Mouse (Mus musculus) heart, embryonic 13.5 days (tissue): ENCODE results near the gene Ifrd2. TPM values are rescaled to one million over a fixed set of nuclear protein-coding genes. Genes with fewer than 3 reads are reported as not detected.

ENCODE experiments used
- ATAC-seq: fragments of 200-750 bp; cut with Nextera tagmentation; 2 replicates; pipeline ENCODE4 v1.8.0; 2017; ENCODE audit warnings: moderate TSS enrichment; ENCODE audit not compliant: insufficient number of reproducible peaks, low FRiP score, low TSS enrichment; ENCODE audit errors: extremely low read depth
- H3K27ac ChIP-seq: fragments of 300-500 bp; sonication (generic); replicated peaks from 2 replicates; pipeline ENCODE4 v1.5.1; 2015; ENCODE audit warnings: moderate library complexity, mild to moderate bottlenecking, inconsistent platforms
- H3K27me3 ChIP-seq: fragments of 300-500 bp; sonication (generic); replicated peaks from 2 replicates; pipeline ENCODE4 v1.6.1; 2015; ENCODE audit warnings: mild to moderate bottlenecking, inconsistent platforms
- H3K36me3 ChIP-seq: fragments of 300-500 bp; sonication (generic); 2 replicates; pipeline ENCODE4 v1.6.1; 2015; ENCODE audit warnings: mild to moderate bottlenecking, inconsistent platforms
- H3K4me1 ChIP-seq: fragments of 300-500 bp; sonication (generic); 2 replicates; pipeline ENCODE4 v1.6.1; 2015; ENCODE audit warnings: inconsistent platforms
- H3K4me2 ChIP-seq: fragments of 300-500 bp; sonication (generic); 2 replicates; pipeline ENCODE4 v1.6.1; 2015; ENCODE audit warnings: inconsistent platforms, mild to moderate bottlenecking, moderate library complexity
- H3K4me3 ChIP-seq: fragments of 300-500 bp; sonication (generic); 2 replicates; pipeline ENCODE4 v1.5.1; 2015; ENCODE audit warnings: moderate library complexity, mild to moderate bottlenecking, inconsistent platforms
- H3K9ac ChIP-seq: fragments of 300-500 bp; sonication (generic); 2 replicates; pipeline ENCODE4 v1.6.1; 2015; ENCODE audit warnings: inconsistent platforms, mild to moderate bottlenecking, moderate library complexity
- H3K9me3 ChIP-seq: fragments of 300-500 bp; sonication (generic); 2 replicates; pipeline ENCODE4 v1.6.1; 2016; ENCODE audit warnings: inconsistent platforms
- WGBS: fragments of 180-500 bp; shearing (Covaris S2); methylation state at CpG from one replicate; pipeline ENCODE4 v1.1.7; 2015; ENCODE audit warnings: mixed read lengths; 5-methylcytosine and 5-hydroxymethylcytosine counted together
- polyA plus RNA-seq: library from polyadenylated mRNA; unstranded; fragments of >200 nt; fragmentation: Nextera tagmentation; extraction: Ambion mirVana; gene quantifications from 2 replicates; pipeline ENCODE4 v1.2.1, GENCODE M21; 2015

The Ifrd2 gene
- polyA plus RNA-seq, 1 experiment from 2014 or later: 35.7 TPM

GRCm38 (mm10) chr9:107603251-107603650 lies 15.8 kb downstream of the Ifrd2 start:
- Histone ChIP-seq H3K27me3 (peaks cover 50% of the 10 kb centered on the region), H3K4me2 (no peak overlapping the region), H3K9me3 (no peaks in the 10 kb centered on the region), H3K9ac (no peak overlapping the region), H3K27ac (no peak overlapping the region), H3K4me1 (peaks cover 55% of the 10 kb centered on the region), H3K36me3 (peaks cover 5% of the 10 kb centered on the region; the same call in 1 of the 2 replicates), H3K4me3 (no peak overlapping the region)
- ATAC-seq: no peak
- 70% methylated on average over 6 of the region's 6 CpGs for WGBS

GRCm38 (mm10) chr9:107605041-107605661 lies 17.7 kb downstream of the Ifrd2 start:
- Histone ChIP-seq H3K36me3 (no peaks in the 10 kb centered on the region), H3K9me3 (no peaks in the 10 kb centered on the region), H3K4me2 (peak overlapping the region; percentile 54), H3K27me3 (peaks cover 31% of the 10 kb centered on the region), H3K27ac (0 out of 2 replicates have a peak overlapping the region, but pooled peaks have one; percentile 32), H3K9ac (peak overlapping the region; percentile 60), H3K4me3 (peak overlapping the region; percentile 6; the same call in 1 of the 2 replicates), H3K4me1 (peaks cover 73% of the 10 kb centered on the region)
- WGBS: 34% methylated on average over 23 of the region's 23 CpGs
- ATAC-seq: no peak

- Histone ChIP-seq H3K4me1 (peaks cover 87% of the 10 kb centered on the region), H3K27ac (peak overlapping the region; percentile 71), H3K4me2 (peak overlapping the region; percentile 64), H3K9me3 (no peaks in the 10 kb centered on the region), H3K27me3 (peaks cover 17% of the 10 kb centered on the region; the same call in 1 of the 2 replicates), H3K36me3 (no peaks in the 10 kb centered on the region), H3K4me3 (peak overlapping the region; percentile 45), H3K9ac (peak overlapping the region; percentile 76)
- 19% methylated on average over 9 of the region's 9 CpGs for WGBS
- no peak for ATAC-seq
Measured at GRCm38 (mm10) chr9:107606591-107606990, 19.1 kb downstream of the Ifrd2 start.

- H3K4me2 ChIP-seq: peak overlapping the region; percentile 64
- WGBS: 72% methylated on average over 2 of the region's 2 CpGs
- H3K36me3 ChIP-seq: no peaks in the 10 kb centered on the region
- peaks cover 89% of the 10 kb centered on the region for H3K4me1 ChIP-seq
- peak overlapping the region; percentile 71 for H3K27ac ChIP-seq
- no peaks in the 10 kb centered on the region for H3K9me3 ChIP-seq
- no peak for ATAC-seq
- H3K4me3 ChIP-seq: peak overlapping the region; percentile 45
- peaks cover 15% of the 10 kb centered on the region; the same call in 1 of the 2 replicates for H3K27me3 ChIP-seq
- peak overlapping the region; percentile 76 for H3K9ac ChIP-seq
Measured at GRCm38 (mm10) chr9:107607036-107607435, 19.6 kb downstream of the Ifrd2 start.

- no peaks in the 10 kb centered on the region for H3K9me3 ChIP-seq
- peak overlapping the region; percentile 71 for H3K27ac ChIP-seq
- H3K4me1 ChIP-seq: peaks cover 85% of the 10 kb centered on the region
- WGBS: 30% methylated on average over 9 of the region's 9 CpGs
- H3K36me3 ChIP-seq: no peaks in the 10 kb centered on the region
- no peak for ATAC-seq
- H3K9ac ChIP-seq: peak overlapping the region; percentile 76
- peak overlapping the region; percentile 45 for H3K4me3 ChIP-seq
- H3K4me2 ChIP-seq: peak overlapping the region; percentile 64
- H3K27me3 ChIP-seq: peaks cover 15% of the 10 kb centered on the region; the same call in 1 of the 2 replicates
Measured at GRCm38 (mm10) chr9:107607653-107608245, 20.3 kb downstream of the Ifrd2 start.

GRCm38 (mm10) chr9:107608741-107609432 lies 21.4 kb downstream of the Ifrd2 start, which contains the start of gene Sema3b:
Sema3b (minus strand) TSS chr9:107609229.
- peak within 1 kb of the TSS; percentile 8; the same call in 1 of the 2 replicates for H3K4me3 ChIP-seq
- H3K36me3 ChIP-seq: peaks cover 5% of the 10 kb centered on the region
- WGBS: 52% methylated on average over 11 of the region's 12 CpGs
- peak within 1 kb of the TSS; percentile 71 for H3K27ac ChIP-seq
- peak within 1 kb of the TSS; percentile 76 for H3K9ac ChIP-seq
- no peak for ATAC-seq
- peaks cover 15% of the 10 kb centered on the region; the same call in 1 of the 2 replicates for H3K27me3 ChIP-seq
- H3K4me2 ChIP-seq: peak within 1 kb of the TSS; percentile 64
- peaks cover 93% of the 10 kb centered on the region for H3K4me1 ChIP-seq
- no peaks in the 10 kb centered on the region for H3K9me3 ChIP-seq

GRCm38 (mm10) chr9:107609433-107609830 lies 22.0 kb downstream of the Ifrd2 start:
- Histone ChIP-seq H3K4me1 (peaks cover 92% of the 10 kb centered on the region), H3K9me3 (no peaks in the 10 kb centered on the region), H3K27ac (peak overlapping the region; percentile 71), H3K9ac (peak overlapping the region; percentile 67; the same call in 1 of the 2 replicates), H3K27me3 (peaks cover 15% of the 10 kb centered on the region; the same call in 1 of the 2 replicates), H3K4me2 (peak overlapping the region; percentile 64; the same call in 1 of the 2 replicates), H3K4me3 (no peak overlapping the region), H3K36me3 (peaks cover 10% of the 10 kb centered on the region)
- 69% methylated on average over 4 of the region's 4 CpGs for WGBS
- ATAC-seq: no peak

- no peak for ATAC-seq
- peak overlapping the region; percentile 49; the same call in 1 of the 2 replicates for H3K4me3 ChIP-seq
- H3K27me3 ChIP-seq: no peaks in the 10 kb centered on the region
- H3K4me1 ChIP-seq: peaks cover 82% of the 10 kb centered on the region
- WGBS: 60% methylated on average over 6 of the region's 6 CpGs
- H3K36me3 ChIP-seq: peaks cover 32% of the 10 kb centered on the region
- no peaks in the 10 kb centered on the region for H3K9me3 ChIP-seq
- peak overlapping the region; percentile 85 for H3K9ac ChIP-seq
- H3K4me2 ChIP-seq: peak overlapping the region; percentile 75
- peak overlapping the region; percentile 92 for H3K27ac ChIP-seq
Measured at GRCm38 (mm10) chr9:107611456-107612190, 24.2 kb downstream of the Ifrd2 start.

- Histone ChIP-seq H3K27ac (peak overlapping the region; percentile 92), H3K4me1 (peaks cover 75% of the 10 kb centered on the region), H3K9ac (peak overlapping the region; percentile 85), H3K27me3 (no peaks in the 10 kb centered on the region), H3K9me3 (no peaks in the 10 kb centered on the region), H3K4me2 (peak overlapping the region; percentile 75), H3K36me3 (peaks cover 39% of the 10 kb centered on the region), H3K4me3 (peak overlapping the region; percentile 49)
- peak; percentile 85 for ATAC-seq
- WGBS: 7% methylated on average over 43 of the region's 48 CpGs
Measured at GRCm38 (mm10) chr9:107612191-107612944, 24.9 kb downstream of the Ifrd2 start.

GRCm38 (mm10) chr9:107612945-107613569 lies 25.6 kb downstream of the Ifrd2 start:
- WGBS: 12% methylated on average over 12 of the region's 12 CpGs
- H3K27ac ChIP-seq: peak overlapping the region; percentile 92
- peak overlapping the region; percentile 49 for H3K4me3 ChIP-seq
- ATAC-seq: no peak
- H3K4me2 ChIP-seq: peak overlapping the region; percentile 75
- no peaks in the 10 kb centered on the region for H3K9me3 ChIP-seq
- peaks cover 75% of the 10 kb centered on the region for H3K4me1 ChIP-seq
- peak overlapping the region; percentile 48 for H3K9ac ChIP-seq
- H3K27me3 ChIP-seq: no peaks in the 10 kb centered on the region
- peaks cover 46% of the 10 kb centered on the region for H3K36me3 ChIP-seq
